Mouse (Mus musculus): ENCODE measurements around the gene F12.

DNA sequence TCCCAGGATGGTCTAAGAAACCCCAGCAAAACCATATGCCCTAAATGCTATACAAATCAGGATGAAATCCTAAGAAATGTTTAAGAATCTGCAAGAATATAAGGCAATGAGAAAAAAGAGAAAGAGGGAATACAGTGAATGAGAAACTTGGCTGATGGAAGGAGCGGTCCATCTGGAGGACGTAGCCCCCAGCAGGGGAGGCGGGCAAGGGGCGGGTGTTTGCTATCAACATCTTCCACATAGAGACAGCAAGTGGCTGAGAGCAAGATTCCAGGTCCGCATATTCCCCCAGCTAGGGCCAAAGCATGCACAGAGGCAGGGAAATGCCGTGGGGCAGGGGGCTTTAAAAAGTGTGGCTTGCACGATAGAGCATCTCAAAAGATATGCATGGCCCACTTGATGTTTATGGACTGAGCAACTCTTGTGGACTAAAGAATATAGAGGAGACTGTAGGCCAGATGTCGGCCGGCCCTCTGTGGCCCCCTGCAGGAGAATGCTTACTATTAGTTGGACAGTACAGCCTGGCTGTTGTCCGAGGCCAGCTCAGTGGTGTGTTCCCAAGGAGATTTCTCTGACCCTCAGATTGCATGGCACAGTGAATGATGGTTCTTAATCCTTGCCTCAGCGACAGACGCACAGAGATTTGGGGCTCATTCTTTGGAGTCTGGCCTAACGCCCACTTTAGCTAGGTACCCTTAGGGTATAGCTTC lies 42.4 kb upstream of the F12 start:
- TF ChIP-seq CTCF (IDR thresholded peaks at IDR 0.05; ENCODE audit: borderline replicate concordance, control insufficient read depth, extremely low read depth, insufficient read depth, low read length, poor library complexity) = no peak
- TF ChIP-seq POLR2A (IDR thresholded peaks at IDR 0.05; ENCODE audit: control insufficient read depth, extremely low read depth, insufficient read depth, low read length, poor library complexity) = no peak
